Mouse (Mus musculus) erythroblast, embryonic 14.5 days (primary cell): ENCODE data around the gene Slc27a1.

ENCODE experiments used
- GATA1 ChIP-seq: IDR thresholded peaks from 2 replicates; pipeline ENCODE4 v1.6.1; 2012; ENCODE audit warnings: low read length, inconsistent platforms, mixed read lengths
- TAL1 ChIP-seq: IDR thresholded peaks from 3 replicates; pipeline ENCODE4 v1.6.1; 2012; ENCODE audit warnings: low read length, inconsistent platforms, mixed read lengths

DNA sequence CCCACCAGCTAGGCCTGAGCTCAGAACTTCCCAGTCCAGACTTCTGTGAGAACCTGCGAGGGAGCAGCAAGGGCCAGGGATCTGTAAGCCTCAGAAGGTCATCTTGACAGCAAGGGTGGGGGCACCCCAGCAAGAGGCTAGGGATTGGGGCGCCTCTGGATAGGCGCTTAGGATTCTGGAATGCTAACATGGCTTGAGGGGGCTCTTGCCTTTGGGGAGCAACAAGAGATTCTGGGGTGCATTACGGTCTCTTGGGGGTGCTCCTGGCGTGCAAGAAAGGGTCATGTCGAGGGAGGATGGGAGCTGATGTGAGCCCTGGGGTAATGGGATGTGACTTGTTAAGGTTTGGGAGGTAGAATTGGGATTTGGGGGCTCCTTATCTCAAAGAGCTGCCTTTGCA, 259 bp downstream of the Slc27a1 start:
- TF ChIP-seq TAL1 (no peak), GATA1 (no peak)
